Mouse (Mus musculus): ENCODE measurements around the gene Ppip5k2. TPM values are rescaled to one million over a fixed set of nuclear protein-coding genes. Genes with fewer than 3 reads are reported as not detected.

The Ppip5k2 gene
- polyA plus RNA-seq, 1 experiment from 2014 or later = 47.8 TPM

GRCm38 (mm10) chr1:97704646-97705045 is 65.6 kb downstream of the Ppip5k2 start:
- no peaks in the 10 kb centered on the region for H3K9me3 ChIP-seq (ENCODE audit: control insufficient read depth, low read depth, low read length)
- no peak overlapping the region for H3K9ac ChIP-seq (replicated peaks; ENCODE audit: low read depth, low read length)
- 74% methylated on average over 1 of the region's 1 CpGs for WGBS
- peaks cover 9% of the 10 kb centered on the region for H3K36me3 ChIP-seq (ENCODE audit: control insufficient read depth, insufficient read depth, low read length)
- H3K27me3 ChIP-seq (ENCODE audit: control insufficient read depth, insufficient read depth, low read length) = no peaks in the 10 kb centered on the region
- no peak overlapping the region for H3K4me3 ChIP-seq (ENCODE audit: low read depth, low read length)
- no peak overlapping the region for H3K27ac ChIP-seq (ENCODE audit: low read length)
- H3K4me1 ChIP-seq (ENCODE audit: control insufficient read depth, insufficient read depth, low read length) = 0 out of 2 replicates have a peak, but pooled peaks cover 3% of the 10 kb centered on the region
- no peak overlapping the region for H3K4me2 ChIP-seq (replicated peaks; ENCODE audit: low read depth, low read length)
- no peak for ATAC-seq (ENCODE audit: insufficient number of reproducible peaks, insufficient read depth, low FRiP score, low read depth)

GRCm38 (mm10) chr1:97698956-97699570 is 71.1 kb downstream of the Ppip5k2 start:
- Histone ChIP-seq H3K27ac (ENCODE audit: low read length) (no peak overlapping the region), H3K36me3 (ENCODE audit: control insufficient read depth, insufficient read depth, low read length) (no peaks in the 10 kb centered on the region), H3K9ac (replicated peaks; ENCODE audit: low read depth, low read length) (no peak overlapping the region), H3K27me3 (ENCODE audit: control insufficient read depth, insufficient read depth, low read length) (no peaks in the 10 kb centered on the region), H3K4me2 (replicated peaks; ENCODE audit: low read depth, low read length) (no peak overlapping the region), H3K4me3 (ENCODE audit: low read depth, low read length) (no peak overlapping the region), H3K4me1 (ENCODE audit: control insufficient read depth, insufficient read depth, low read length) (no peaks in the 10 kb centered on the region), H3K9me3 (ENCODE audit: control insufficient read depth, low read depth, low read length) (no peaks in the 10 kb centered on the region)
- no peak for ATAC-seq (ENCODE audit: insufficient number of reproducible peaks, insufficient read depth, low FRiP score, low read depth)
- WGBS = 10% methylated on average over 11 of the region's 11 CpGs

DNA sequence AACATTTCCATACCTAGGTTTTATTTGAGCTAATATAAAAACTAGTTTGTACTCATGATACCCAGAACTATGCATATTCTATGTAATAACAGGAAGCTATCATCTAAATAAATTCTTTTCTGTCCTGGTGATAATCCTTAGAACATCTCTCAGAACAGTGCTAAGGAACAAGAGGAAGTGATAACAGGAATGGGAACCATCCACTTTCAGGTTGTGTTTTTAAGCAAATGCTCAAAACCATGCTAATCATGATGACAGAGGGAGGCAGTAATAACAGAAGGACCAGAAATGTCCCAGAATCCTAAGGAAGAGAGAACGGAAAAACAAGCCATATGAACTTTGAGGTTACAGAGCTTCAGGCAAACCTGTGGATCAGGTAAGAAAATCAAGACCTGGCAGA is 72.9 kb downstream of the Ppip5k2 start:
- Histone ChIP-seq H3K27ac (ENCODE audit: low read length) (no peak overlapping the region), H3K9me3 (ENCODE audit: control insufficient read depth, low read depth, low read length) (no peaks in the 10 kb centered on the region), H3K4me2 (replicated peaks; ENCODE audit: low read depth, low read length) (no peak overlapping the region), H3K36me3 (ENCODE audit: control insufficient read depth, insufficient read depth, low read length) (no peaks in the 10 kb centered on the region), H3K9ac (replicated peaks; ENCODE audit: low read depth, low read length) (no peak overlapping the region), H3K27me3 (ENCODE audit: control insufficient read depth, insufficient read depth, low read length) (no peaks in the 10 kb centered on the region), H3K4me1 (ENCODE audit: control insufficient read depth, insufficient read depth, low read length) (no peaks in the 10 kb centered on the region), H3K4me3 (ENCODE audit: low read depth, low read length) (no peak overlapping the region)
- ATAC-seq (ENCODE audit: insufficient number of reproducible peaks, insufficient read depth, low FRiP score, low read depth) = no peak
- 83% methylated on average over 1 of the region's 1 CpGs for WGBS

DNA sequence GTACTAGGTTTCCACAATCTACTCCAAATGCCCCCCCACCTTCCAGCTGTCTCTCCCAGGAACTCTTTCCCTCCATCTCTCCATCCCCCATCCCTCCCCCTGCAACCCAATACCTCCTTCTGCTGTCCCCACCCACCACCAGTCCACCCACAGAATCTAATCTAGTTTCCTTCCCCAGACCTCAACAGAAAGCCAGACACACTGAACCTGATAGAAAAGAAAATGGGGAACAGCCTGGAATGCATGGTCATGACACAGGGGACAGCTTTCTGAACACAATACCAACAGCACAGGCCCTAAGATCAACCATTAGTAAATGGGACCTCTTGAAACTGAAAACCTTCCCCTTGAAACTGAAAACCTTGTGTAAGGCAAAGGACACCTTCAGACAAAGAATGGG is 76.4 kb downstream of the Ppip5k2 start:
- Histone ChIP-seq H3K4me3 (ENCODE audit: low read depth, low read length) (no peak overlapping the region), H3K27ac (ENCODE audit: low read length) (no peak overlapping the region), H3K4me1 (ENCODE audit: control insufficient read depth, insufficient read depth, low read length) (no peaks in the 10 kb centered on the region), H3K9ac (replicated peaks; ENCODE audit: low read depth, low read length) (no peak overlapping the region), H3K9me3 (ENCODE audit: control insufficient read depth, low read depth, low read length) (no peaks in the 10 kb centered on the region), H3K27me3 (ENCODE audit: control insufficient read depth, insufficient read depth, low read length) (no peaks in the 10 kb centered on the region), H3K4me2 (replicated peaks; ENCODE audit: low read depth, low read length) (no peak overlapping the region), H3K36me3 (ENCODE audit: control insufficient read depth, insufficient read depth, low read length) (no peaks in the 10 kb centered on the region)
- ATAC-seq (ENCODE audit: insufficient number of reproducible peaks, insufficient read depth, low FRiP score, low read depth) = no peak

- H3K27ac ChIP-seq (ENCODE audit: low read length) = no peak overlapping the region
- H3K4me2 ChIP-seq (replicated peaks; ENCODE audit: low read depth, low read length) = no peak overlapping the region
- no peaks in the 10 kb centered on the region for H3K27me3 ChIP-seq (ENCODE audit: control insufficient read depth, insufficient read depth, low read length)
- WGBS = 12% methylated on average over 3 of the region's 3 CpGs
- no peaks in the 10 kb centered on the region for H3K9me3 ChIP-seq (ENCODE audit: control insufficient read depth, low read depth, low read length)
- H3K4me1 ChIP-seq (ENCODE audit: control insufficient read depth, insufficient read depth, low read length) = no peaks in the 10 kb centered on the region
- H3K4me3 ChIP-seq (ENCODE audit: low read depth, low read length) = no peak overlapping the region
- no peak; the same call in 1 of the 2 replicates for ATAC-seq (ENCODE audit: insufficient number of reproducible peaks, insufficient read depth, low FRiP score, low read depth)
- H3K9ac ChIP-seq (replicated peaks; ENCODE audit: low read depth, low read length) = no peak overlapping the region
- no peaks in the 10 kb centered on the region for H3K36me3 ChIP-seq (ENCODE audit: control insufficient read depth, insufficient read depth, low read length)
Observed at GRCm38 (mm10) chr1:97688756-97689155, 81.5 kb downstream of the Ppip5k2 start.

GRCm38 (mm10) chr1:97676526-97677177 is 93.6 kb downstream of the Ppip5k2 start:
- no peaks in the 10 kb centered on the region for H3K36me3 ChIP-seq (ENCODE audit: control insufficient read depth, insufficient read depth, low read length)
- no peaks in the 10 kb centered on the region for H3K27me3 ChIP-seq (ENCODE audit: control insufficient read depth, insufficient read depth, low read length)
- H3K9me3 ChIP-seq (ENCODE audit: control insufficient read depth, low read depth, low read length) = no peaks in the 10 kb centered on the region
- H3K4me1 ChIP-seq (ENCODE audit: control insufficient read depth, insufficient read depth, low read length) = no peaks in the 10 kb centered on the region
- H3K4me3 ChIP-seq (ENCODE audit: low read depth, low read length) = no peak overlapping the region
- H3K9ac ChIP-seq (replicated peaks; ENCODE audit: low read depth, low read length) = no peak overlapping the region
- no peak for ATAC-seq (ENCODE audit: insufficient number of reproducible peaks, insufficient read depth, low FRiP score, low read depth)
- 86% methylated on average over 4 of the region's 4 CpGs for WGBS
- no peak overlapping the region for H3K27ac ChIP-seq (ENCODE audit: low read length)
- no peak overlapping the region for H3K4me2 ChIP-seq (replicated peaks; ENCODE audit: low read depth, low read length)

DNA sequence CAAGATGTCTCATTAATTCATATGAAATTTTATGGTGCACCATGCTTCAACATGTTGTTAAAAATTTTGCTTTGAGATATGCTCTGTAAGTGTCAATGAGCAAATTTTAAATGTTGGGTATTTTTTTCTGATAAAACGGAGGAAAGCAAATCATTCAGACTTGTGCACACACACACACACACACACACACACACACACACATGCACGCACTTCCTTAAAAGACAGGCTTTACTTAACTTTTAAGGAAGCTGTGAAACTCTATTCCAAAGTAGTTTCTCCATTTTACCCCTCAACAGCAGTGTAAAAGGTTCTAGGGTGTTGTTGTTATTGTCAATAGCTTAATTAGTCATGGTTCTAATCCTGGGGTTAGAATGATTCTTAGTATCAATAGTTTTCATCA is 94.1 kb downstream of the Ppip5k2 start:
- no peak overlapping the region for H3K4me3 ChIP-seq (ENCODE audit: low read depth, low read length)
- no peak for ATAC-seq (ENCODE audit: insufficient number of reproducible peaks, insufficient read depth, low FRiP score, low read depth)
- 66% methylated on average over 2 of the region's 2 CpGs for WGBS
- no peak overlapping the region for H3K9ac ChIP-seq (replicated peaks; ENCODE audit: low read depth, low read length)
- H3K36me3 ChIP-seq (ENCODE audit: control insufficient read depth, insufficient read depth, low read length) = no peaks in the 10 kb centered on the region
- no peak overlapping the region for H3K4me2 ChIP-seq (replicated peaks; ENCODE audit: low read depth, low read length)
- H3K9me3 ChIP-seq (ENCODE audit: control insufficient read depth, low read depth, low read length) = no peaks in the 10 kb centered on the region
- H3K27ac ChIP-seq (ENCODE audit: low read length) = no peak overlapping the region
- H3K4me1 ChIP-seq (ENCODE audit: control insufficient read depth, insufficient read depth, low read length) = no peaks in the 10 kb centered on the region
- no peaks in the 10 kb centered on the region for H3K27me3 ChIP-seq (ENCODE audit: control insufficient read depth, insufficient read depth, low read length)

GRCm38 (mm10) chr1:97672849-97673248 is 97.4 kb downstream of the Ppip5k2 start:
- no peak for ATAC-seq (ENCODE audit: insufficient number of reproducible peaks, insufficient read depth, low FRiP score, low read depth)
- Histone ChIP-seq H3K27me3 (ENCODE audit: control insufficient read depth, insufficient read depth, low read length) (no peaks in the 10 kb centered on the region), H3K9ac (replicated peaks; ENCODE audit: low read depth, low read length) (no peak overlapping the region), H3K4me2 (replicated peaks; ENCODE audit: low read depth, low read length) (no peak overlapping the region), H3K4me1 (ENCODE audit: control insufficient read depth, insufficient read depth, low read length) (no peaks in the 10 kb centered on the region), H3K27ac (ENCODE audit: low read length) (no peak overlapping the region), H3K4me3 (ENCODE audit: low read depth, low read length) (no peak overlapping the region), H3K36me3 (ENCODE audit: control insufficient read depth, insufficient read depth, low read length) (no peaks in the 10 kb centered on the region), H3K9me3 (ENCODE audit: control insufficient read depth, low read depth, low read length) (no peaks in the 10 kb centered on the region)
- WGBS = 47% methylated on average over 2 of the region's 2 CpGs

DNA sequence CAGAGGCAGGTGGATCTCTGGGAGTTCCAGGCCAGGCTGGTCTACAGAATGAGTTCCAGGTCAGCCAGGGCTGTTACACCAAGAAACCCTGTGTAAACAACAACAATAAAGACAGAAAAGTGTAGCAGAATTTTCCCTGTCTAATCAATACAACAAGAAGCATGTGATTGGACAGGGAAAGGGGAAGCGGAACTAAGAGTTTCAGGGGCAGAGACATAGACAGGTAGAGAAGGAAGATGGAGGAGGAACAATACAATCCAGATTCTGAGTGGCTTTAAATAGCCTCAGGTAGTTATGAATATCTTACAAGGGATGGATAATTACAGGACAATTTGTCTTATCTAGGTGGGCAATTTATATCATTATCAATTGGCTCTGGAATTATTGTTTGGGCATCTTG is 102.9 kb downstream of the Ppip5k2 start:
- H3K27me3 ChIP-seq (ENCODE audit: control insufficient read depth, insufficient read depth, low read length) = no peaks in the 10 kb centered on the region
- 86% methylated on average over 1 of the region's 1 CpGs for WGBS
- H3K4me3 ChIP-seq (ENCODE audit: low read depth, low read length) = no peak overlapping the region
- no peak overlapping the region for H3K9ac ChIP-seq (replicated peaks; ENCODE audit: low read depth, low read length)
- no peak overlapping the region for H3K4me2 ChIP-seq (replicated peaks; ENCODE audit: low read depth, low read length)
- peaks cover 3% of the 10 kb centered on the region; the same call in 1 of the 2 replicates for H3K4me1 ChIP-seq (ENCODE audit: control insufficient read depth, insufficient read depth, low read length)
- no peak for ATAC-seq (ENCODE audit: insufficient number of reproducible peaks, insufficient read depth, low FRiP score, low read depth)
- H3K27ac ChIP-seq (ENCODE audit: low read length) = no peak overlapping the region
- H3K36me3 ChIP-seq (ENCODE audit: control insufficient read depth, insufficient read depth, low read length) = no peaks in the 10 kb centered on the region
- no peaks in the 10 kb centered on the region for H3K9me3 ChIP-seq (ENCODE audit: control insufficient read depth, low read depth, low read length)
